Mouse (Mus musculus) adrenal gland, postnatal 25 days (tissue): Measurements from ENCODE around the gene Crlf1. TPM values are rescaled to one million over a fixed set of nuclear protein-coding genes. Genes with fewer than 3 reads are reported as not detected.

Experiments
- DNase-seq: peaks from one replicate; pipeline ENCODE4 v3.0.0; 2021; ENCODE audit warnings: mixed read lengths
- total RNA-seq: library from RNA; stranded (reverse); gene quantifications from 2 replicates; pipeline ENCODE4 v1.2.3, GENCODE M21; 2021

Crlf1 gene
- total RNA-seq, 1 experiment from 2014 or later: 0.18 TPM

GRCm38 (mm10) chr8:70551558-70552161 is 58.7 kb downstream of the Crlf1 start:
- no peak for DNase-seq

GRCm38 (mm10) chr8:70552836-70553235 is 59.9 kb downstream of the Crlf1 start:
- no peak for DNase-seq

Other genes starting within 250 kb of the Crlf1 start
- gene Homer3, start 210.3 kb upstream of the Crlf1 start, total RNA-seq: 20.2 and 23.0 TPM in 2 replicates
- gene Ddx49, start 190.7 kb upstream of the Crlf1 start, total RNA-seq: 50.1 and 64.7 TPM in 2 replicates
- 184 and 238 TPM in 2 replicates for gene Cope, start 190.6 kb upstream of the Crlf1 start, total RNA-seq
- gene Cers1, start 177.4 kb upstream of the Crlf1 start, total RNA-seq: 2.9 and 3.4 TPM in 2 replicates
- gene Gdf1, start 163.3 kb upstream of the Crlf1 start, total RNA-seq: 2.0 TPM in 1 of 2 replicates, not detected in the other
- 71.3 and 76.9 TPM in 2 replicates for gene Upf1, start 139.9 kb upstream of the Crlf1 start, total RNA-seq
- gene Comp, start 119.6 kb upstream of the Crlf1 start, total RNA-seq: 0.27 TPM in 1 of 2 replicates, not detected in the other
- 23.9 and 28.8 TPM in 2 replicates for gene Crtc1, start 53.6 kb upstream of the Crlf1 start, total RNA-seq
- gene Klhl26, start 16.2 kb upstream of the Crlf1 start, total RNA-seq: 22.3 and 24.9 TPM in 2 replicates
- gene Tmem59l, start 5.8 kb upstream of the Crlf1 start, total RNA-seq: 10.1 and 10.2 TPM in 2 replicates
- gene Rex1bd, start 13.6 kb downstream of the Crlf1 start, total RNA-seq: 141 and 158 TPM in 2 replicates
- gene Uba52, start 17.6 kb downstream of the Crlf1 start, total RNA-seq: 1,380 and 1,587 TPM in 2 replicates
- gene Fkbp8, start 34.6 kb downstream of the Crlf1 start, total RNA-seq: 361 and 404 TPM in 2 replicates
- gene Kxd1, start 34.8 kb downstream of the Crlf1 start, total RNA-seq: 68.9 and 85.4 TPM in 2 replicates
- 24.3 and 29.8 TPM in 2 replicates for gene Ell, start 46.3 kb downstream of the Crlf1 start, total RNA-seq
- 89.7 and 101 TPM in 2 replicates for gene Isyna1, start 101.2 kb downstream of the Crlf1 start, total RNA-seq
- 82.0 and 88.2 TPM in 2 replicates for gene Ssbp4, start 115.7 kb downstream of the Crlf1 start, total RNA-seq
- 1.0 and 2.2 TPM in 2 replicates for gene Lrrc25, start 123.0 kb downstream of the Crlf1 start, total RNA-seq
- 2.2 and 5.7 TPM in 2 replicates for gene Gdf15, start 139.3 kb downstream of the Crlf1 start, total RNA-seq
- gene Pgpep1, start 167.2 kb downstream of the Crlf1 start, total RNA-seq: 98.1 and 129 TPM in 2 replicates
- 66.1 and 86.8 TPM in 2 replicates for gene Lsm4, start 180.1 kb downstream of the Crlf1 start, total RNA-seq
- 191 and 217 TPM in 2 replicates for gene Jund, start 205.8 kb downstream of the Crlf1 start, total RNA-seq
- 0.15 and 0.19 TPM in 2 replicates for gene Iqcn, start 210.3 kb downstream of the Crlf1 start, total RNA-seq
- not detected in 2 replicates for gene Gm3336, start 225.4 kb downstream of the Crlf1 start, total RNA-seq
- gene Pde4c, start 230.6 kb downstream of the Crlf1 start, total RNA-seq: 0.55 and 1.3 TPM in 2 replicates